Comparison of ENCODE assay signal across 8 mouse cellular contexts in genomic region chr15:79741921-79742705, GRCm38 (mm10). TPM values are rescaled to one million over a fixed set of nuclear protein-coding genes. Genes with fewer than 3 reads are reported as not detected.
A peak's percentile ranks its signal among the peaks of the same experiment; 100 is the strongest.
DNase-seq lines count a peak whose midpoint lies in the region; ATAC-seq lines count a peak whose summit lies in the region.

TSS of gene Sun2 (minus strand) at chr15:79742536.

- peaks cover 27% of the 10 kb centered on the region for H3K36me3 ChIP-seq in hindbrain, embryonic 10.5 days

- H3K4me1 ChIP-seq in hindbrain, embryonic 10.5 days (replicated peaks): peaks cover 38% of the 10 kb centered on the region

- 1% methylated on average over 93 of the region's 93 CpGs for WGBS in hindbrain, embryonic 10.5 days

- no peaks in the 10 kb centered on the region for H3K27me3 ChIP-seq in hindbrain, embryonic 10.5 days (ENCODE audit: insufficient read depth, poor library complexity, severe bottlenecking)

- peak within 1 kb of the TSS; percentile 97 for H3K27ac ChIP-seq in hindbrain, embryonic 10.5 days

- H3K4me3 ChIP-seq in hindbrain, embryonic 10.5 days: peak within 1 kb of the TSS; percentile 96

- peak; percentile 52 for DNase-seq in MEL-GATA-1-ER (ENCODE audit: extremely low read depth, low read depth)
- DNase-seq in cerebellum, adult 8-10 months: peak; percentile 95
- DNase-seq in hindbrain, embryonic 10.5 days (ENCODE audit: low spot score): peak; percentile 90
- peak; percentile 90 to 94 for DNase-seq in layer of hippocampus, postnatal 10 days (ENCODE audit: low spot score in 2 of 2)
- DNase-seq in lung, postnatal 10 days: peak; percentile 97
- DNase-seq in ovary, postnatal 36 days (ENCODE audit: low spot score): peak; percentile 88
- peak; percentile 96 for DNase-seq in thymus, postnatal 25 days

- ATAC-seq in frontal cortex, adult (ENCODE audit: low TSS enrichment): peak; percentile 87

- H3K9me3 ChIP-seq in hindbrain, embryonic 10.5 days: 0 out of 2 replicates have a peak, but pooled peaks cover 4% of the 10 kb centered on the region

RNA-seq across cellular contexts. Expression of gene Sun2, which starts in this region (rescaled TPM):
- 2.0 and 5.0 TPM in 2 replicates for polyA plus RNA-seq in hindbrain, embryonic 10.5 days (2016; fragmentation: Nextera tagmentation; extraction: Ambion mirVana)
- 10 to 100 TPM; 16.1 to 19.1 TPM for total RNA-seq in layer of hippocampus, postnatal 10 days (2021)

Comparison
In these comparisons a context has a peak if more than half of its experiments do, and no peak if none do; other contexts are left out.
1. Peak in every context shown above with its lines: DNase-seq, ATAC-seq, H3K4me3 ChIP-seq and H3K27ac ChIP-seq.